Mouse (Mus musculus): ENCODE results near the gene Myo18a.

DNA sequence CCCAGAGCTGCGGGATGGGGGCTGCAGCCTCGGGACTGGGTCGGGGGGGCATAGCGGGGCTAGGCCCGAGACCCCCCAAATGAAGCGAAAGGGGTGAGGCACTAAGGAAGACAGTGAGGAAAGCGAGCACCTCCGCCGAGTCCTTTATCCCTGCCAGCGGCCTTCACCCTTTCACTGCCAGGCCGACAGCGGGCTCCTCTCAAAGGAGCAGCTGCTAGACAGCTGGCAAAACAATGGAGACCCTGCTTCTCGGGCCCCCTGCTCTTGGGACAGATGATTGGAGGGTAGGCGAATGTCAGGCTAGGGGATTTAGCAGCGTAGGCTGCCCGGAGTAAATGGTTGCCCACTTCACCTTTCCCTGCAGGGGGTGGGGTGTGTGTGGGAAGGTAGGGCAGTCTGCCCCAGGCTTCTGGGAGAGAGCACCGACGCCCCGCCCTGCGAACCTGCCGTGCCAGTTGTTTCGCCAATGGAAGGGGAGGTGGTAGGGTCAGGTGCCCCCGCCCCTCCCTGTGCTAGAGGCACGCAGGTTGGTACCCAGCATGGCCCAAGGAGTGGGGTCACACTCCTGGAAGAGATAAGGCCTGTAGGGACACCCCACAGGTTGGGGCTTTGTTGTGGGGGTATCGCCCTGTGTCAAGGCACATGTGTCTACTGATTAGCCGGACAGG is 761 bp downstream of the Myo18a start:
- TF ChIP-seq CHD2 (IDR thresholded peaks at IDR 0.05; ENCODE audit: low read depth, low read length) (no peak), ZC3H11A (IDR thresholded peaks at IDR 0.05; ENCODE audit: borderline replicate concordance, low read depth, low read length) (no peak), ZNF384 (IDR thresholded peaks at IDR 0.05; ENCODE audit: low read depth, low read length) (no peak), MAFK (IDR thresholded peaks at IDR 0.05; ENCODE audit: insufficient read depth, low read depth, low read length) (no peak)

All from ES-E14 (cell line).